Mouse (Mus musculus) G1E (cell line): ENCODE measurements around the gene Id1. TPM values are rescaled to one million over a fixed set of nuclear protein-coding genes. Genes with fewer than 3 reads are reported as not detected.

ENCODE experiments used
- ATAC-seq: 2 replicates; pipeline ENCODE4 v1.8.0; 2016; ENCODE audit warnings: mild to moderate bottlenecking; ENCODE audit not compliant: insufficient number of reproducible peaks, poor library complexity, low FRiP score, severe bottlenecking; ENCODE audit errors: extremely low read depth
- DNase-seq: peaks from one replicate; pipeline ENCODE4 v3.0.0; 2012; ENCODE audit warnings: low spot score
- H3K27me3 ChIP-seq: 2 replicates; pipeline ENCODE4 v1.6.1; 2012; ENCODE audit warnings: mild to moderate bottlenecking, low read length, inconsistent platforms; ENCODE audit not compliant: insufficient read depth
- H3K36me3 ChIP-seq: replicated peaks from 2 replicates; pipeline ENCODE3; 2012; ENCODE audit warnings: mild to moderate bottlenecking, inconsistent platforms
- H3K4me1 ChIP-seq: 2 replicates; pipeline ENCODE4 v1.6.1; 2012; ENCODE audit warnings: low read depth, low read length, inconsistent platforms, mixed read lengths; ENCODE audit not compliant: insufficient read depth
- H3K4me3 ChIP-seq: 2 replicates; pipeline ENCODE4 v1.5.1; 2012; ENCODE audit warnings: low read depth, mild to moderate bottlenecking, inconsistent platforms, low read length, moderate library complexity, mixed read lengths
- H3K9me3 ChIP-seq: replicated peaks from 2 replicates; pipeline ENCODE4 v1.6.1; 2012; ENCODE audit warnings: inconsistent platforms
- CTCF ChIP-seq: IDR thresholded peaks from 2 replicates; pipeline ENCODE4 v1.5.1; 2012; ENCODE audit warnings: low read depth, low read length, inconsistent platforms, mixed read lengths
- GATA1 ChIP-seq: IDR thresholded peaks from 2 replicates; pipeline ENCODE4 v1.6.1; 2012; ENCODE audit warnings: borderline replicate concordance, low read length, inconsistent platforms, mixed read lengths
- GATA2 ChIP-seq: IDR thresholded peaks from 2 replicates; pipeline ENCODE4 v1.6.1; 2012; ENCODE audit warnings: low read depth, low read length, inconsistent platforms, borderline replicate concordance
- POLR2AphosphoS5 ChIP-seq: IDR thresholded peaks from 2 replicates; pipeline ENCODE4 v1.6.1; 2012; ENCODE audit warnings: low read depth, low read length, inconsistent platforms; ENCODE audit not compliant: insufficient replicate concordance
- TAL1 ChIP-seq: conservative IDR thresholded peaks from 2 replicates; pipeline ENCODE4 v1.6.1; 2012; ENCODE audit warnings: low read depth, low read length, inconsistent platforms, mixed read lengths
- polyA plus RNA-seq: library from polyadenylated mRNA; stranded (reverse); fragments of >175 nt; gene quantifications from 2 replicates; pipeline ENCODE4 v1.2.3, GENCODE M21; 2012
- total RNA-seq, 2 experiments: library from RNA; stranded (forward) in 1 of 2; stranded (reverse) in 1 of 2; fragments of 200-1000 nt in 1 of 2; fragments of >200 nt in 1 of 2; fragmentation: Nextera tagmentation in 1 of 2; gene quantifications; 2 replicates each; pipeline ENCODE4 v1.2.3; 2014 to 2017

Gene Id1
- total and polyA plus RNA-seq, 3 experiments, result 21.7 to 110 (median 33.2) TPM

DNA sequence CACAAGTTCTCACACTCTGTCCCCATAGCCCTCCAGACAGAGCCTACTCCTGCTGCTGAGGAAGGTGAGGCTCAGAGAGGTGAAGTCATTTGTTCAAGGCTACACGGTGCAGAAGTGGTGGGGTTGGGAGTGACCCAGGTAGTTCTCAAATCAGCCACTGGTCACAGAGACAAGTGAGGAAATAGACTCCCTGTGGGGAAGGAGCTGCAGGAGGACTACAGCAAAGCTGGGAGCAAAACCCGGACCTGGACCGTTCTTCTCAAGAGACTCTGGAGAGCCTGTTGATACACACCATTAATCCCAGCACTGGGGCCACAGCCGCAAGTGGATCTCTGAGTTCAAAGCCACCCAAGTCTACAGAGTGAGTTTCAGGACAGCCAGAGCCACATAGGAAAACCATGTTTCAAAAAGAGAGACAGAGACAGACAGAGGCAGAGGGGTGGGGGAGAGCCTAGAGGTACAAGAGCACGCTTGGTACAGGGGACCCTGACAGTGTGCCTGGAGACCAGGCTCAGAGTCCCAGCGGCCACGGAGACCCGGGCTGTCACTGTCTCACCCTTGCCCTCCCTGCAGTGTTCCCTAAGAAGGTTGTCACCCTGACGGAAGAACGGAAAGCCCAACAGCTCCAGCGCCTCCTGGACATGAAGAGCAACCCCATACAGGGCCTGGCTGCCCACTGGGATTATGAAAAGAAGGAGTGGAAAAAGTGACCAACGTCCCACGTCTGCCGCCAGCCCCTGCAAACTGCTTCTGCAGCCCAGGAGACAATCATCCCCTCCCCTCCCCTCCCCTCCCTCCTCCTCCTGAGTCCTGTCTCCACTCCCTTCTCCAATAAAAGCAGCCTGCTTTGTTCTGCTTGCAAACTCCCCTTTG, 28.4 kb downstream of the Id1 start:
- no peak overlapping the region for H3K4me3 ChIP-seq
- peaks cover 59% of the 10 kb centered on the region for H3K4me1 ChIP-seq
- TF ChIP-seq CTCF (no peak), GATA2 (no peak), GATA1 (no peak), TAL1 (no peak), POLR2AphosphoS5 (no peak)
- no peak for DNase-seq
- peaks cover 31% of the 10 kb centered on the region for H3K27me3 ChIP-seq
- no peaks in the 10 kb centered on the region for H3K9me3 ChIP-seq
- no peaks in the 10 kb centered on the region for H3K36me3 ChIP-seq
- ATAC-seq, result no peak

DNA sequence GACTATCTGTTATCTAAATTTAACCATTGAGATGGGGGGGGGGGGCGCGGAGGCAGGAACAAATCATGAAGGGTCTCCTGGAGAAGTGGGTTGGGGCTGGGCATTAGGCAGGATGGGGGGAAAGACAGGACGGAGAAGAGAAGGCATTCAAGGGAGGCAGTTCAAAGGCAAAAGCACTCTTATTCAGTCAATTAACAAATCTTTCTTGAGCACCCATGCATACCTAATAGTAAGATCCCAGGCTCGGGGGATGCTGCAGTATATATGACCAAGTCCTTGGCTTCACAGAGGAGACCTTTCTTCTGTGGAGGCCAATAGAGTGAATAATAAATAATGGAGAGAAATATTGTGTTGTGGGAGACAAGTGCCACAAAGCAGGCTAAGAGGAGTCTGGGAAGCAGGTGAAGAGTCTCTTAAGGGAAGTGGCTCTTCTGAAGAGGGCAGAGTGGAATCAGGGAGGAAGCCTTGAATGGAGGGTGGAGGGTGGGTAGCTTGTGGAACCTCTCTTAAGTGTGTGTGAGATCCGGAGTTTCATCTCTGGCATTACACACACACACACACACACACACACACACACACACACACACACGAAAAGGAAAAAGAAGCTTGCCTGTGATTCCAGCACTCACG, 29.1 kb downstream of the Id1 start:
- no peak for TF ChIP-seq GATA2
- TF ChIP-seq GATA1, result no peak
- TF ChIP-seq POLR2AphosphoS5, result no peak
- no peak for TF ChIP-seq TAL1
- TF ChIP-seq CTCF, result no peak
- ATAC-seq (no peak), DNase-seq (no peak)
- peaks cover 24% of the 10 kb centered on the region; the same call in 1 of the 2 replicates for H3K27me3 ChIP-seq
- peaks cover 62% of the 10 kb centered on the region for H3K4me1 ChIP-seq
- H3K9me3 ChIP-seq, result no peaks in the 10 kb centered on the region
- H3K36me3 ChIP-seq, result no peaks in the 10 kb centered on the region
- no peak overlapping the region for H3K4me3 ChIP-seq

DNA sequence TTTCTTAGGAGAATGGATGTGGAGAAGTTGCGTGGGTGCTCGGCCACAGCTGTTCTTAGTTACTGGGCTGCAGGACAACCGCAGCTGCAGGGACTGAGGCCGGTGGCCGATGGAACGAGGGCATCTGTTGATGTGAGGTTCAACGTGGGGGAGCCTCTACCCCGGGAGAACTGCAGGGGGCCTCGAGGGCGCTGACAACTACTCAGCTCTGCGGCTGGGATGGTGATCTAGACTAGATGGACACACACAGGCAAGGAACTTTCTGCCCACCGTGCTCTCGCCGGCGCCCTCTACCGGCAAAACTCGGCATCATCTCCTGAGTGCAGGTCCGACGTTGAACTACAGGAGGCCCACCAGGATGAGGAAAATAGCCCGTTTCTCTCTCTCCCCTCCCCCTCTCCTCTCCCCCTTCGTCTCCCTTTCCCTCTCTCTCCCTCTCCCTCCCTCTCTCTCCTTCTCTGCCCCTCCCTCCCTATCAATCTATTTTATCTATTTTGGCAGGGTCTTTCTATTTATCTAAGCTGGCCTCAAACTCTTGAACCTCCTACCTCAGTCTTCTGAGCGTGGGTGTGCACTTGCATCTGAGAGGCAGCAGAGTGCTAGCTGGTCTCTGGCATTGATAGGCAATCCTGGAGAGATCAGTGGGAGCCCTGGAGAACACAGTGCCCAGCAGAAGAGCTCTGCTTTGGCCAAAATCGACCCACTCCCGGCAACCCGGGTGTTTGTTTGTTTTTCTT, 30.5 kb downstream of the Id1 start:
- H3K4me1 ChIP-seq, result peaks cover 75% of the 10 kb centered on the region
- ATAC-seq (peak; percentile 26; the same call in 1 of the 2 replicates), DNase-seq (no peak)
- H3K9me3 ChIP-seq, result no peaks in the 10 kb centered on the region
- peak overlapping the region; percentile 49; the same call in 1 of the 2 replicates for H3K4me3 ChIP-seq
- TF ChIP-seq TAL1 (no peak), GATA1 (no peak), GATA2 (no peak), POLR2AphosphoS5 (no peak), CTCF (peak; percentile 95)
- H3K36me3 ChIP-seq, result no peaks in the 10 kb centered on the region
- H3K27me3 ChIP-seq, result peaks cover 19% of the 10 kb centered on the region

DNA sequence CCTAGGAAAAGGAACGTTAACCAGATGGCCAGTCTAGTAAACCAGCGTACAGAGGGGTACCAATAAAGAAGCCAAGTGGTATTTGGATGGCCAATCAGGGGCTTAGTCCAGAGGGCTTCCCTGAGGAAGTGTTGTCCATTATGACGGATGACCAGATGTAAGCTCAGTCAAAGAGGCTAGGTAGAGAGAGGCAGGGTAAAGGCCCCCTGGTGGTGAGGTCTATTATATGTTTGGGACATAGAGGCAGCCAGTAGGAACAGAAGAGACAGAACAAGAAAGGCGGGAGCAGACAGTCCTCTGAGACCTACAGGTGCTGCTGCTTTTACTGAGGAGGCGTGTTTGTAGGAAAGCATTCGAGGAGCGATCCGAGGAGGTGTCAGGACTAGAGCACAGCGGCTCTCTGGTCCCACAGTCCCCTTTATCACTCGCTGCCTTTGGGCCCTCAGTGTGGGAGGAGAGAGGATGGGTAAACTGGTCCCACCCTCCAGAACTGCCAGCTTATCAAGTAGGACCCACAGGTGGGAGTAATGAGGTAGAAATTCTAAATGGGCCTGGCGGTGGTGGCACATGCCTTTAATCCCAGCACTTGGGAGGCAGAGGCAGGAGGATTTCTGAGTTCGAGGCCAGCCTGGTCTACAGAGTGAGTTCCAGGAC, 31.7 kb downstream of the Id1 start:
- Histone ChIP-seq H3K9me3 (no peaks in the 10 kb centered on the region), H3K4me3 (no peak overlapping the region), H3K36me3 (no peaks in the 10 kb centered on the region), H3K27me3 (peaks cover 19% of the 10 kb centered on the region), H3K4me1 (peaks cover 79% of the 10 kb centered on the region)
- ATAC-seq (no peak), DNase-seq (no peak)
- TF ChIP-seq CTCF, result peak; percentile 56
- no peak for TF ChIP-seq TAL1

DNA sequence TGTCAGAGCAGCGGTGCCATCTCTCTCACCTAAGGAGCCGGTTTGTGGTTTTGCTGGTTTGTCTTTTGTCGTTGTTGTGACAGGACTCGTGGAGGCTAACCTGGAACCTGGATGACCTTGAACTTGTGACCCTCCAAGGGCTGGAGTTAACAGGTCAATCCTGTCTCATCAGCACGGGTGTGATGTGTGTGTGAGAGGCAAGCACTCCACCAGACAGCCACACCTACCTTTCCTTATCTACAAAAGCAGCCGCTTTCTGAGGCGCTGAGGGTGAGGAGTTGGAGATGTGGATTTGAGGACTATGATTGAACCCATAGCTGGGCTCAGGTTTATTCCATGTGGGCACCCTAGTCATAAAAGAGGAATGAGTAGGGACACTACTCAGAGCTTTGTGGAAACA, 33.6 kb downstream of the Id1 start:
- ATAC-seq (peak; percentile 87), DNase-seq (peak; percentile 48)
- TF ChIP-seq TAL1 (peak; percentile 91), CTCF (no peak)
- Histone ChIP-seq H3K4me3 (no peak overlapping the region), H3K27me3 (peaks cover 13% of the 10 kb centered on the region), H3K36me3 (no peaks in the 10 kb centered on the region), H3K4me1 (peaks cover 73% of the 10 kb centered on the region), H3K9me3 (no peaks in the 10 kb centered on the region)

DNA sequence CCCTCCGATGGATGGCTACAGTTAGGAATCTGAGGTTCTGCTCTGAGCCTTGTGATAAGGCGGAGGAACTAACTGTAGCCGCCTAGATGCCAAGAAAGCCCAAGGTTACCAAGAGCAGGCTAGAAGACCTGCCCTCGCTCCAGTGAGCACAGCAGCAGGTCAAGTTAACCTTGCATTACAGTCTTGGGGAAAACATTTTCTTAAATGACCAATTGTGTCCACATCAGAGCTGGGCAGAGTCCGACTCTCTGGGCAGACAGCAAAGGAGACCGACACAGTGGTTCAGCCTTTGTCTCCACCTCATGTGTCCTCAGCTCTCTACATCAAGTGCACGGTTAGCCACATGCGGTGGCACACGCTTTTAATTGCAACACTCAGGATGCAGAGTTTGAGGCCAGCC, 35.5 kb downstream of the Id1 start:
- Histone ChIP-seq H3K4me3 (no peak overlapping the region), H3K36me3 (peaks cover 5% of the 10 kb centered on the region), H3K4me1 (peaks cover 68% of the 10 kb centered on the region), H3K9me3 (no peaks in the 10 kb centered on the region), H3K27me3 (peaks cover 10% of the 10 kb centered on the region)
- ATAC-seq, result no peak
- TF ChIP-seq GATA2 (no peak), CTCF (no peak), GATA1 (no peak), POLR2AphosphoS5 (no peak), TAL1 (no peak)
- DNase-seq, result no peak
